Mouse (Mus musculus) adrenal gland (tissue): ENCODE data around the gene Kmt5c.

Source experiments
- intact Hi-C: fragments of 180-260 bp; cut with DNase I; formaldehyde crosslinking; loops from one replicate; pipeline ENCODE4 v1.15.1; 2025
- long read RNA-seq, 2 experiments: library from polyadenylated mRNA; unstranded; transcript quantifications; one replicate each; pipeline ENCODE4 v2.0.0; 2020; ENCODE audit warnings: borderline replicate concordance in 1 of 2; ENCODE audit not compliant: insufficient replicate concordance in 1 of 2

Kmt5c gene
- long read RNA-seq, experiment 1, partial matches to known transcripts, result 0 of 5 reads
- long read RNA-seq, experiment 1, other reads (novel, unspliced or antisense), result 2 of 5 reads
- long read RNA-seq, experiment 2, partial matches to known transcripts, result 1 of 3 reads
- long read RNA-seq, experiment 2, other reads (novel, unspliced or antisense), result 0 of 3 reads

DNA sequence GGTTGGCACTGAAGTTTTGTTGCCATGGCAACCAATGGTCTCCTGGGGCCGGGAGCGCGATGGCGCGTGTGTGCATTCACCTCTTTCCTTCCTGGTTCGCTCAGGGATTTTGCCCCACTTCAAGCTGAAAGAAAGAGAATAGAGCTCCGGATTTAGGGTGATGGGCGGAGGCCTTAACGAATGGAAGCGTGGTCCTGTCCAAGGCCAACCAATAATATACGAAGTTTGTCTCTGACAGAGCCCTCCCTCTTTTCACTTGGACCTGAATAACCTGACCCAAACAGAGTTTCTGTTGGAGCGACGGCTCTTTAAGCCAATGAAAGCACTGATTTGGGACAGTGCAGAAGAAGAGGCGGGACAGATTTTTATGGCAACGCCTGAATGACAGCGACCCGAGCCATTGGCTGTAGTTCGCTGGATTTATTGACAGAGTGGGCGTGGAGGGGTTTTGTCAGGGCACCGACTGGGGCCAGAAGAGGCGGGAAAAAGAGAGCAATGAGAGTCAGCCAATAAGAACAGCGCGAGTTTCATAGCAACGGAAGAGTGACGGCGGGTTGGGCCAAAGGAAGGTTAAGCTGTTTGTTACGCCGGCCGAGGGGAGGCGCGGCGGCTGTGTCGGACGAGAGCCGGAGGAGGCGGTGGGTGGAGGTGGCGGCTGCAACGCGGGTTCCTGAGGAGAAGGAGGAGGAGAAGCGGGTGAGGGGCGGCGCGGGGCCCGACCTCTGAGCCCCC is at the start of gene Kmt5c:
Gene Kmt5c, plus strand, starts transcription at position 572 of the 732 bp plus-strand sequence.
- intact Hi-C loops, result loop anchor here (5.0 kb wide), 1 partner anchor 48 kb away; the partner anchor contains the start of gene Tmem238

DNA sequence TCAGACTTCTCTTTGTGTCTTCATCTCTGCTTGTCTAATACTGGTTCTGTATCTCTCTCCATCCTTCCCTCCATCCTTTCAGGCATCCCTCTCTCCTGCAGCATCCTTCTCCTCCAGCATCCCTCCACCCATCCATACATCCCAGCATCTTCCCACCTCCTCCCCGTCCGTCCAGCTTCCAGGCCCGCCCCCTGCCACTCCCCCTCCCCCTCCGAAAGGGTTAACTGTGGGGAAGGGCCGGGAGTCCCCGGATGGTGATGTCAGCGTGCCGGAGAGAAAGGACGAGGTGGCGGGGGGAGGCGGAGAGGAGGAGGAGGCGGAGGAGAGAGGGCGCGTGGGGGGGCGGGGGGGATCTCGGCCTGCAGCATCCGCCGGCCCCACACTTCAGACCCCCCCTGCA is 49.5 kb upstream of the Kmt5c start, which contains the start of gene Brsk1:
Gene Brsk1, plus strand, starts transcription at position 218 of the 400 bp plus-strand sequence.
- intact Hi-C loops, result no loop called here

DNA sequence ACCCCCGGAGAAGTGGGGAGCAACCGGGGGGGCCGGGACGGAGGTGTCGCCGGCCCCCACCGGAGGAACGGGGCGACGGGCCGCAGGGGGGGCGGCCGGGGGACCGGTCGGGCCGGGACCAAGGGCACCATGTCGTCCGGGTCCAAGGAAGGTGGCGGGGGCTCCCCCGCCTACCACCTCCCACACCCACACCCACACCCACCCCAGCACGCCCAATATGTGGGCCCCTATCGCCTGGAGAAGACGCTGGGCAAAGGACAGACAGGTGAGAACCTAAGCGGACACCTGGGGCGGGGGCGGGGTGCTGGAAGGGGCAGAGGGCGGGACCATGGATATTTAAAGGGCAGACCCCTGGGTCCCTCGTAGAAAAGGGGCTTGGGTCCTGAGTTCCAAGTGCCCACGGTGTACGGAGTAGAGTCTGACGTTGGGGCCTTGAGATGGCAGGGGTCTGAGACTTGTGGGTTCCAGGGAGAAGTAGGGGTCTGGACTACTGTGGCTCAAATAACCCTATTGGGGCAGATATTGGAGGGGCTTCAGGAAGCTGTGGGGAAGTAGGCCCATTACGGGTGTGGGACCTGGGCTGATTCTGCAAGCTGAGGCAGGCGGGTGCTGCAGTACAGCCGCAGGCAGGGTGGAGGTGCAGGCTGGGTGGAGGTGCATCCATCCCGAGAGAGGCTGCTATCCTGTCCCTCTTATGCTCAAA is 48.8 kb upstream of the Kmt5c start:
- intact Hi-C loops, result no loop called here

DNA sequence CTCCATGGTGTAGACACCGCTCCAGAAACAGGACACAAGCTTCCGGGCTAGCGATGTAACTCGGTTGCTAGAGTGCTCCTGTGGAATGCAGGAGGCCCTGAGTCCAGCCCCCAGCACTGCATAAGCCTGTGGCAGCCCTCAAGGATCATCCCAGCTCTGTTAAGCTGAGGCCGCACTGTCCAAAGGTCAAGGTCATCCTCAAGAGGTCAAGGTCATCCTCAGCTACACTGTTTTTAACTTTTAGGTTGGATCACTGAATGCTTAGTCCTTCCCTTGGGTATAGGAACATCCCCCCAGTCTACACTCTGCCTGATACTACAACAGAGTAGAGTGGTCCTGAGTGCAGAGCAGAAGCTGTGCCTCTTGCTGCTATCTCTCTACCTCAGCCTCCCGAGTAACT is 46.9 kb upstream of the Kmt5c start:
- intact Hi-C loops, result no loop called here

DNA sequence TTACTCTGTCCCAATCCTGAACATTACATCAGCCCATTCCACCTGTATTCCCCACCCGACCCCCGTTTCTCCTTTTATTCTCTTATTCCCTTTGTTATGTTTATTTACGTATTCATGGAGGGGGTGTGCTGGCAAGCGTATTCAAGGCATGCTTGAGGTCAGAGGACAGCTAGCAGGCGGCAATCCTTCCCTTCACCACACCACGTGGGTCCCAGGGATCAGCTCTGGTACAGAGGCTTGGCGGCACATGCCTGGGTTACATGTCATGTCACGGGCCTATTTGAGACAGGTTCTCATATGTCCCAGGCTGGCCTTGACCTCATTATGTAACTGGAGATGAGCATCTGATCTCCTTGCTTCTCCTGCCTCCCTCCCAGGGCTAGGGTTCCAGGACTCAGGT is 37.6 kb upstream of the Kmt5c start:
- intact Hi-C loops, result loop anchor here (5.0 kb wide), 1 partner anchor 85 kb away; no protein-coding TSS in a partner anchor

DNA sequence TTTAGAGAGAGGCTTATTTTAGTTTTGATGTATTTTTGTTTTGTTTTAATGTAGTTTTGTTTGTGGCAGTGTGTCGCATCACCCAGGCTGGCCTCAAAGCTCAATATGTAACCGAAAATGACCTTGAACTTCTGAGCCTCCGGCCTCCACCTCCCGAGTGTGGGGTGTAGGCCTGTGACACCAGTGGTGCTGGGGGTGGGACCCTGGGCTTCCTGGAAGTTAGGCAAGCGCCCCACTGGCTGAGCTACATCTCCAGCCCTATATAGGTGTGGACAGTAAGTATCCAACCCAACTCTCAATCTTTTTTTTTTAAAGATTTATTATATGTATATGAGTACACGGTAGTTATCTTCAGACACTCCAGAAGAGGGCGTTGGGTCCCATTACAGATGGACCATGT is 36.7 kb upstream of the Kmt5c start:
- intact Hi-C loops, result loop anchor here (5.0 kb wide), 1 partner anchor 86 kb away; no protein-coding TSS in a partner anchor

DNA sequence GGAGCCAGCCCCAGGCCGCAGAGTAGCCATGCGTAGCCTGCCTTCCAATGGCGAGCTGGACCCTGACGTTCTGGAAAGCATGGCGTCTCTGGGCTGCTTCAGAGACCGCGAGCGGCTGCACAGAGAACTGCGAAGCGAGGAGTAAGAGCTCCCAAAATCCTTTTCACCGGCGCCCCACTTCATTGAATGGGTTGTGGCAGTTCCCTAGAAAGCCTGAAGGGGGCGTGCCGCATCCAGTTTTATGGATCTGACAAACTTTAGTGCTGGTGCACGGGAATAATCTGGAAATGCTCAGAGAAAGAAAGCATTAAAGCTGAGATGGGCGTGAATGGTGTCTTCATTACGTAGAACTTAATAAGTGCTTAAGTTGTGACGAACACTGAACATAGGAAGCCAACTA is 34.8 kb upstream of the Kmt5c start:
- intact Hi-C loops, result no loop called here

DNA sequence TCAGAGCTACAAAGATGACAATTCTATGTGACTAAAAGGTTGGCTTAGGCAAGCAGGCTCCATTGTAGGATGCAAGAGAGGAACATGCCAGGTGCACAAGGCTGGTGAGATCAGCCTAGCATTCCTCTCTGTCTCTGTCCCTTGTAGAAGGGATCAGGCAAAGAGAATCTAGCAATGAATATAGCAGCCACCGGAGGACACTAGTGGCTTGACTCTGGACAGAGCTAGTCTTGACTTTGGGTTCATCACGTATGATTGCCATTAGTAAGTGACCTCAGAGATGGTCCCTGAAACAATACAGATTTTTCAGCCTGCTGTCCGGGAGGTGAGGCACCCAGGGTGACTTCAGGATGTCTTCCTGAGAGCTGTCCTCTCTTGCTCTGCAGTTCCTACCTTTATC is 27.3 kb upstream of the Kmt5c start:
- intact Hi-C loops, result loop anchor here (5.0 kb wide), 1 partner anchor 80 kb away; the partner anchor contains the start of gene Rpl28

DNA sequence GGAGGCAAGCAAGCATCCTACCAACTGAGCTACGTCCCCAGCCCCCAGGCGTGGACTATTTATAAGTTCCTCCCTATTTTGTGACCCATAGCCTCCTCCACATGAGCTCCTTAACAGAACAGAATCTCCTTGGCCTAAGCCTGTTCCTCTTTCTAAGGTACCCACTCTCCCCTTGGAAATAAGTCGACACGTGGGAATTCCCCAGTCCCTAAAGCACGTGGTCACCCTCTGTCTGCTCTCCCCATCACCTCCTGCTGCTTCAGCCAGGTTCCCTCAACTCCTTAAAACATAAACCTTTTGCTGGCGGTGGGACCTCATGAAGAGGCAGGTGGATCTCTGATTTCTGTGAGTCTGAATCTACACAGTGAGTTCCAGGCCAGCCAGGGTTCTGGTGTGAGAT is 23.0 kb upstream of the Kmt5c start:
- intact Hi-C loops, result no loop called here

DNA sequence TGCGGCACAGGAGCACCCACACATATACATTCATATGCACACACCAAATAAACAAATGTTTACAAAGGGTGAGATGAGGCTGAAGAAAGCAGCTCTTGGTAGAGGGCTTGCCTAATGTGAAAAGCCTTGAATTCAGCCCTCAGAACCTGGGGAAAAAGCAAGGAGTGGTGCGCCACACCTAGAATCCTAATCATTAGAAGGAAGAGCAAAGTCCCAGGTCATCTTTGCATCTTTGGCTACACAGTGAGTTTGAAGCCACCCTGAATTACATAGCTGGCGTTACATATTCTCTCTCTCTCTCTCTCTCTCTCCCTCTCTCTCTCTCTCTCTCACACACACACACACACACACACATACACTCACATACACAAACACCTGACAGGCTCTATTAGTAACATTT is 20.6 kb upstream of the Kmt5c start:
- intact Hi-C loops, result no loop called here

DNA sequence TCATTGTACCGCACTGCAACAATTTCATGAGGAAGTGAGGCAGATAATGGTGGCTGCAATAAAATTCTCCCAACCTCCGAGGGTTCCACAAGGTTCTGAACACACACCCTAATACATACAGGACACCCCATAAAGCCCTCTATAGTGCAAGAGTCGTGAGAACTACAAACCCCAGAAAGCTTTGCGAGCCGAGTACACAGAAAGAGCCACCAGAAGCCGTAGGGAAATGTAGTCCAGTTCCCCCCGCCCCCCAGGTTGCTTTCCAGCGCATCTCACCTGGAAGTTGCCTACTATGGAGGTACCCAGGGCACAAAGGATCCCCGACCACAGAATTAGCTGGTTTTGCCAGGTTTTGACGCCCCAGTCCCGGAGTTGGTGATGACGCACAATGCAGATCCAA is 16.4 kb upstream of the Kmt5c start:
- intact Hi-C loops, result no loop called here

DNA sequence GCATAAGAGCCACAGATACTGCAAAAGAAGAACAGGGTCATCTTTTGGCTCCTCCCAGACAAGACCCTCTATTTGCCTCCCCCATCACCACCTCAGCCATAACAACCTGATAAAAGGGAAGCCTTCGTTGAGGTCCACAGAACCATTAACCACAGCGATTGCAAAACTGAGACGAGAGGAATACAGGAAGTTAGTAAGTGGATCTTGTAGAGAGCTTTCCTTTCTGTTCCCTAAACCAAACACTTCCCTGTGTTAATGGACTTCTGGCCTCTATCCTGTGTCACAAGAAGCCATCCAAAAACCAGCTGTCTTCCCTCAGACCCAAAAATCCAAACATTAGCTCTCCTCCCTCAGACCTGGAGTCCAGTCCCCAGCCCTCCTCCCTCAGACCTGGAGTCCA is 15.6 kb upstream of the Kmt5c start:
- intact Hi-C loops, result no loop called here

DNA sequence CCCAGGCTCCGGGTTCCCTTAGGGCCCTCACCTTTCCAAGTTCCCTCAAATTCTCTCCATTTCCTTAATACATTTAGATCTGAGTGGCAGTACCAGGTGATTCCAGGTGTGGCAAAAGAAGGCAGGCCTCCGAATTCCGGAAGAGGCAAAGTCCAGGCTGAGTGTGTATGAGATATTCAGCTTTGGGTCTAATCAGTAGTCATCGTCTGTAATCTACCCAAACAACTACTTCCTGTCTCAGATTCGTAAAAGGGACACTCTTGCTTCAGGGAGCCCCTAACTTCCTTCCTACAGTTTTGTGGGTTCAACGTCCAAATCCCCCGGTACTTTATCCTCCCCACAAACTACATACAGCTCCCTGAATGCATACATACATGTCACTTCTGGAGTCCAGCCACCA is 14.7 kb upstream of the Kmt5c start, which contains the start of gene Tmem150b:
Gene Tmem150b, minus strand, starts transcription at position 81 of the 400 bp plus-strand sequence.
- intact Hi-C loops, result no loop called here

DNA sequence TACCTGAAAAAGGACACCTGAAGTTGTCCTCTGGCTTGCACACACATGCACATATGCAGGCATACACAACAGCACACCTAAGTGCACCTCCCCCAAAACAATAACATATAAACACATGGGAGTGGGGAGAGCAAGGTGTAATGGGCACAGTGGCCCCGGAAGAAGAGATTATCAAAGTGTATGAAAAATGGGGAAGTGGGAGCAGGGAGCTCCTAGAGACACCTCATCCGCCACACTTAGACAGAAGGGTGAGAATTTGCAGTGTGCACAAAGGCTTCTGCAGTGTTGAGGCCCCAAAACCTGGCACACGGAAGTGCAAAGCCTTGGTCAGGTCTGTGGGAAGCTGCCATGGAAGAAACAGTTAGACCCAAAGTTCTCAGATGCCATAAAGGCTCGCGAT is 8.8 kb upstream of the Kmt5c start:
- intact Hi-C loops, result no loop called here

DNA sequence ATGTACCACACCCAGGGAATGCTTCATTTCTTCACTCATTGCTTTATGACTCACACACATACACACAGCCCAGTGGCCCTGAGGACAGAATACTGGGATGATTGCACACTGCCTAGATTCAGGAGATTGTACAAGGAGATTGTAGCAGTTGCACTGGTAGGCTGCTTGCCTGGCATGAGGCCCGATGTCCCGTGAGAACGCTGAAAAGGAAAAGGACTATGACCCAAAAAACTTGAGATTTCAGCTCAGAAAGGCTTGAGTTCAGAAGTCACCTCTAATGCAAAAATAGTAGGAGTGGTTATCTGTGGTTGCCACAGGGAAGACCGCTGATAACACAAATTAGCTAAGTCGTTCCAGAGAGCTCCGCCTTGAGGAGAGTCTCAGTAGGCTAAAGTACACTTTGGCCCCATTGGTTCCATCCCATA is 6.9 kb upstream of the Kmt5c start:
- intact Hi-C loops, result no loop called here

DNA sequence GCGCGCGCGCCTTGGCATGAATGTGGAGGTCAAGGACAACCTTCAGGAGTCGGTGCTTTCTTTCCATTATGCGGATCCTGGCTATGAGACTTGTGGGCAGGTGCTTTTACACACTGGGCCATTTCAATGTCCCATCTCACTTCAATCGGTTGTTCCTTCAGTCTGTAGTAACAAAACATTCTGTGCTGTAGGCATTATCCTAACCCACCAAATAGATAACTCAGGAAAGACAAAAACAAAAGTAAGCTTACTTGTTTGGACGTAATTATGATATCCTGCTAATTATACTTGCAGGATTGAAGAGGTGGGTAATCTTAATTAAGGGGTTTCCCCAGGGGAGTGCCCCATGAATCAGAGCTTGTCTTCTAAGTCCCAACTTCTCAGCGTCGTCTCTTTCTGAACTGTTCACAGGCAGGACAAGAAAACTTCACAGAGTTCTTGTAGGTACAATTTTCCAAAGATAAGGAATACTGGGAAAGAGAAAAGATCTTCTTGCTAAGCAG is 823 bp upstream of the Kmt5c start:
- intact Hi-C loops, result no loop called here

DNA sequence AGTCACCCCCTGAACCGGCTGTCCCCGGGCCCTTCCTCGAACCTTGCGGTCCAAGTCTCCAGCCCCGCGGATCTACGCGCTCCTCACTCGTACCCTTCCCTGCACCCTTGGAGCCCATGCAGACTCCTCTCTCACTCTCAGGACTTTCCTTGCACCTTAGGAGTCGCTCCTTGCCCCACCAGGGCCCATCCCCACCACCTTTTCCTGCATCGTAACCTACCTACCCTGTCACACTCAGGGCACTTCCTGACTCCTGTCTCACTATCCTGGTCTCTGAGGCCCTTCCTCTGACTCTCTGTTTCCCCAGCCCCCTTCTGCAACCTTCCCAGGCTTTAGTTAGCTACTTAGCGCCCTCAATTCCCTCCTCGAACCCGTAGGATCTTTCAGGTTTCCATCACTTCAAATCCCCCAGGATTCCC is 403 bp downstream of the Kmt5c start:
- intact Hi-C loops, result loop anchor here (5.0 kb wide), 1 partner anchor 47 kb away; the partner anchor contains the start of gene Tmem238

DNA sequence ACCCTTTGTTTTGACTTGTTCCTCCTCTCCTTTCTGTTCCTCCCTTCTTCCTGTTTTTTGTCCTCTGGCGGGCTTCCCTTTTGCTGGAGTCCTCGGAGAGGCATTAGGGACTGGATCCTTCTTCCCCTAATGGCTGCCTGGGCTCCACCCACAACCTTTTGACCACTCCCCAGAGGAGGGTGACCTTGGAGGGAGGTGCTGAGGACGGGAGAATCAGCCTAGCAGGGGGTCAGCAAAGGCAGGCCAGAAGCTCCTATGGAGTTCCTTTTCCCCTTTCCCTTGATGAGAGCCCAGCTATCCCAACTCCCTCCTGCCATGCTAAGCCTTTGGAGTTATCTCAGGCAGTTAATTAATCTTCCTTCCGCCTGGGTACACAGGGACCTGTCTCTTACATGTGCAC is 1.2 kb downstream of the Kmt5c start:
- intact Hi-C loops, result loop anchor here (5.0 kb wide), 1 partner anchor 46 kb away; the partner anchor contains the start of gene Tmem238

DNA sequence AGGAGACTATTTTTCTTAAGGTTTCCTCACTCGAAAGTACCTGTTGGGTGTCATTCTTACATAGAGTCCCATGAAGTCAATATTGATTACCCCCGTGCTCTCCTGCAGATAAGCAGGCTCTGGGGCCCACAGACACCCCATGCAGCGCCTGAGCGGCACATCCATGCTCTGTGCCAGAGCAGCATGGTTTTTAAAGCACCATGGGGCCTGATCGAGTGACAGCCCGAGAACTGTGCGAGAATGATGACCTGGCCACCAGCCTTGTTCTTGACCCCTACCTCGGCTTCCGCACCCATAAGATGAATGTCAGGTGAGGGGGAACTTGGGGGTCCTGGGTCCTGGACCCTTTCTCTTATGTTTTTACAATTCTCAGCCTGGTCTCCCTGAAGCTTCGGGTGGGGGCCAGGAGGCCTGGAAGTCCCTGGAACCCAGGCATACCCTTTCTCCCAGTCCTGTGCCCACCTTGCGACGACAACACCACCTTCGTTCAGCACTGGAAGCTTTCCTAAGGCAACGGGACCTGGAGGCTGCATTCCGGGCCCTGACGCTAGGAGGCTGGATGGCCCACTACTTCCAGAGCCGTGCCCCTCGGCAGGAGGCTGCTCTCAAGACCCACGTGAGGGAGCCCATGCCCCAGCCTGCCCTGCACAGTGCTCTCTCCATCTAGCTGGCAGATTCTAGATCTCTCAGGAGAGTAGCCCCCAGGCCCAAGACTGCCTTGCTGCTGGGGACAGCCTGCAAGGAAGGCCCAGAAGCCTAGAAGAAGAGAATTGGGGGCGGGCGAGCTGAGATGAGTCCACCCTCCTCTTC is 2.0 kb downstream of the Kmt5c start:
- intact Hi-C loops, result loop anchor here (5.0 kb wide), 1 partner anchor 45 kb away; the partner anchor contains the start of gene Tmem238

DNA sequence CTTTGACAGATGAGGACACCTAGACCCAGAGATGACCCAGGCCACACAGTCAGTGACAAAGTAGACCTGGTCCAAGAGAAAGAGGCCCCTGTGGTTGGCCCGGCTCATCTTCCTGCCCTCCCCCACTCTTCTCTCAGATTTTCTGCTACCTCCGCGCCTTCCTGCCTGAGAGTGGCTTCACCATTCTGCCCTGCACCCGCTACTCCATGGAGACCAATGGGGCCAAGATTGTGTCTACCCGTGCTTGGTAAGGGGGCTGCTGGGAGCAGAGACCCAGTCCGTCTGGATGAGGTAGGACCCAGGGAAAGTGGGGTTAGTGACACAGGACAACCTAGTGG is 2.5 kb downstream of the Kmt5c start:
- intact Hi-C loops, result loop anchor here (5.0 kb wide), 1 partner anchor 45 kb away; the partner anchor contains the start of gene Tmem238

DNA sequence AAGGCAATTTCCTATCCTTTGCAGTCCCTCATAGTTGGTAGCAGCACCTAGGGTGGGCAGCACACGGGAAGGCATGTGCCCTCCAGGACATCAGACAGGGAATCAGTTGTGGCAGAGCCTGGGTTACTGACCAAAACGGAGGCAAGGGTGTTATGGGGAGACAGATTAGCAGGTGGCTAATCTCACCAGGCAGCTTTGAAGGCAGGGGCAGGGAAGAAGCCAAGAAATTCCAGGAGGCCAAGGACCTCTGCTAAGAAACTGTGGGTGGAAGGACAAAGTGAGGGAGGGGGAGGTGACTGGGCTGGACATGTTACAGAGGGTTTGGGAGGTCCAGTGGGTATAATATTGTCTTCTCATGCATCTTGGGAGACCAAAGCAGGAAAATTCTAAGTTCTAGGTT is 3.4 kb downstream of the Kmt5c start:
- intact Hi-C loops, result loop anchor here (5.0 kb wide), 1 partner anchor 44 kb away; the partner anchor contains the start of gene Tmem238
